Mouse (Mus musculus) thymus, adult 2 months (tissue): ENCODE measurements at regions not wholly inside any gene's neighbourhood (a gene's known extent, or its start where the extent isn't known, plus 50 kb on each side); places are given as distances from the start of the nearest gene placed in this dataset.

ENCODE experiments used
- CTCF ChIP-seq: fragments of 200-500 bp; IDR thresholded peaks from 2 replicates; pipeline ENCODE4 v1.5.1; 2012; ENCODE audit warnings: mild to moderate bottlenecking, control low read depth, low read length, moderate library complexity, borderline replicate concordance; ENCODE audit not compliant: control insufficient read depth, poor library complexity, insufficient read depth; ENCODE audit errors: extremely low read depth
- POLR2A ChIP-seq: fragments of 200-500 bp; IDR thresholded peaks from 2 replicates; pipeline ENCODE4 v1.6.1; 2012; ENCODE audit warnings: mild to moderate bottlenecking, low read length, control low read depth, moderate library complexity; ENCODE audit not compliant: control insufficient read depth, poor library complexity, insufficient read depth; ENCODE audit errors: extremely low read depth

GRCm38 (mm10) chr3:17794251-17795061, 153.8 kb upstream of the Cypt12 start:
- TF ChIP-seq POLR2A (no peak), CTCF (no peak)
